Mouse (Mus musculus) C2C12 (cell line): Measurements from ENCODE around the gene Cd69. TPM values are rescaled to one million over a fixed set of nuclear protein-coding genes. Genes with fewer than 3 reads are reported as not detected.

ENCODE experiments used
- polyA plus RNA-seq: library from polyadenylated mRNA; unstranded; fragments of >200 nt; fragmentation: generic; extraction: Trizol; gene quantifications from one replicate; pipeline ENCODE4 v1.2.1, GENCODE M21; 2012; ENCODE audit warnings: missing spikeins

Cd69 gene
- polyA plus RNA-seq, 1 experiment: not detected

Other genes starting within 250 kb of the Cd69 start
- not detected for gene Klrb1f, start 229.5 kb downstream of the Cd69 start, polyA plus RNA-seq
- not detected for gene Clec2e, start 174.5 kb downstream of the Cd69 start, polyA plus RNA-seq
- 8.0 TPM for gene Clec2d, start 94.8 kb downstream of the Cd69 start, polyA plus RNA-seq
- gene 4922502D21Rik, start 56.4 kb upstream of the Cd69 start, polyA plus RNA-seq: not detected
- gene Clec12a, start 67.3 kb upstream of the Cd69 start, polyA plus RNA-seq: not detected
- gene Clec12b, start 110.4 kb upstream of the Cd69 start, polyA plus RNA-seq: not detected
- gene Clec1b, start 121.9 kb upstream of the Cd69 start, polyA plus RNA-seq: not detected
- not detected for gene Clec9a, start 133.4 kb upstream of the Cd69 start, polyA plus RNA-seq
- gene Clec1a, start 176.6 kb upstream of the Cd69 start, polyA plus RNA-seq: 0.18 TPM
- gene Olr1, start 231.7 kb upstream of the Cd69 start, polyA plus RNA-seq: 0.99 TPM
- gene Tmem52b, start 237.1 kb upstream of the Cd69 start, polyA plus RNA-seq: 0.02 TPM